Mouse (Mus musculus) heart, embryonic 11.5 days (tissue): ENCODE results near the gene Olfr229. TPM values are rescaled to one million over a fixed set of nuclear protein-coding genes. Genes with fewer than 3 reads are reported as not detected.
"Not testable (repeated sequence)": the region's sequence is repeated elsewhere in the genome, so short reads cannot be mapped to it uniquely, and the experiment has no call there.

ENCODE experiments used
- ATAC-seq: fragments of 200-750 bp; cut with Nextera tagmentation; replicated peaks from 2 replicates; pipeline ENCODE4 v1.8.0; 2017; ENCODE audit warnings: moderate library complexity; ENCODE audit not compliant: insufficient number of reproducible peaks, low FRiP score, low TSS enrichment
- H3K27ac ChIP-seq: fragments of 300-500 bp; sonication (generic); 2 replicates; pipeline ENCODE4 v1.5.1; 2014; ENCODE audit warnings: mild to moderate bottlenecking, low read depth, low read length
- H3K27me3 ChIP-seq: fragments of 300-500 bp; sonication (generic); 2 replicates; pipeline ENCODE4 v1.6.1; 2014; ENCODE audit warnings: mild to moderate bottlenecking, low read length, mixed read lengths; ENCODE audit not compliant: control insufficient read depth, insufficient read depth
- H3K36me3 ChIP-seq: fragments of 300-500 bp; sonication (generic); 2 replicates; pipeline ENCODE4 v1.6.1; 2014; ENCODE audit warnings: mild to moderate bottlenecking, low read length, moderate library complexity, mixed read lengths; ENCODE audit not compliant: control insufficient read depth, insufficient read depth
- H3K4me1 ChIP-seq: fragments of 300-500 bp; sonication (generic); 2 replicates; pipeline ENCODE4 v1.6.1; 2014; ENCODE audit warnings: low read length; ENCODE audit not compliant: control insufficient read depth, insufficient read depth
- H3K4me2 ChIP-seq: fragments of 300-500 bp; sonication (generic); 2 replicates; pipeline ENCODE4 v1.6.1; 2014; ENCODE audit warnings: mild to moderate bottlenecking, moderate library complexity
- H3K4me3 ChIP-seq: fragments of 300-500 bp; sonication (generic); 2 replicates; pipeline ENCODE4 v1.5.1; 2014; ENCODE audit warnings: low read depth, low read length
- H3K9ac ChIP-seq: fragments of 300-500 bp; sonication (generic); 2 replicates; pipeline ENCODE4 v1.6.1; 2014; ENCODE audit warnings: mild to moderate bottlenecking, low read depth, low read length, moderate library complexity
- H3K9me3 ChIP-seq: fragments of 300-500 bp; sonication (generic); replicated peaks from 2 replicates; pipeline ENCODE4 v1.6.1; 2016; ENCODE audit warnings: low read length; ENCODE audit not compliant: control insufficient read depth
- WGBS: fragments of 180-500 bp; shearing (Covaris S2); extraction: QIAGEN DNeasy Blood & Tissue Kit; methylation state at CpG from one replicate; pipeline ENCODE4 v1.1.7; 2014; ENCODE audit not compliant: insufficient replicate concordance; 5-methylcytosine and 5-hydroxymethylcytosine counted together
- polyA plus RNA-seq: library from polyadenylated mRNA; unstranded; fragments of >200 nt; fragmentation: Nextera tagmentation; extraction: Ambion mirVana; gene quantifications from 2 replicates; pipeline ENCODE4 v1.2.1, GENCODE M21; 2014

Gene Olfr229
- polyA plus RNA-seq, 1 experiment from 2014 or later = not detected

DNA sequence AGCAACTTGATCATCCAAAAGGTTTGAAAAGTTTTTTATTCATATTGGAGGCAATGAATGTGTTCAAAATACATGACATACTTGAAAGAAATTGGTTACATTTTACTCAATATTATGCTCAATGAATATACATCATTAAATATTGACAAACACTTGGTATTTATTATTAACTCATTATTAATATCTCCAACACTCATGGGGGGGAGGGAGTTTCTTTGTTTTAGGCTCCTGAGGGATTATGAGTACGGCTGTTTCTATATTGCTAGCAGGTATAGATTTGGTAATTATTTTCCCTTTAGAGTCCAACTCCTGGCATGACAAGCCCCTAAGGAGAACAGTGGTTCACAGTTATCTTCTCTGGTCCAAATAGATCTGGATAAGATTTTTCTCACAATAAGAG lies 30.1 kb downstream of the Olfr229 start, which contains the start of gene Olfr974:
Gene Olfr974, plus strand, starts transcription at position 301 of the 400 bp plus-strand sequence.
- Histone ChIP-seq H3K9me3 (no peaks in the 10 kb centered on the region), H3K9ac (no peak within 1 kb of the TSS), H3K4me3 (no peak within 1 kb of the TSS), H3K4me2 (no peak within 1 kb of the TSS), H3K4me1 (no peaks in the 10 kb centered on the region), H3K27ac (no peak within 1 kb of the TSS), H3K36me3 (no peaks in the 10 kb centered on the region), H3K27me3 (no peaks in the 10 kb centered on the region)
- 86% methylated on average over 1 of the region's 1 CpGs for WGBS
- no peak for ATAC-seq

DNA sequence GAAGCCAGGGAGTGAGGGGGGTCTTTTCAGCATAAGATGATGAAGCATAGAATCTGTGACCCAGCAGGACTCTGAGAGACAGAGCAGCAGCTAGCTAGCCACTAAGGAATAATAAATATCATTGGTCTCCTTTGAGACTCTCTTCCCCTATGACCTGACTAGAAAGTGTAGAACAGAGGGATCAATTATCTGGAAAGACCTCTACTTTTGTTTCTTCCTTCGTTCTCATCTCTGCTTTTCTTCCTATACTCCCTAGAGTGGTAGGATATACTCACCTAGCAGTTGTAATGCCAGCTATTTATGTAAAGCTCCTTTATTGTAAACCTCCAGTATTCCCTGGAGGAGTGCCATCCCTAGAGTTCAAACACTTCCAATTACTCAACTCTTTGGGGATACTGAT lies 44.8 kb downstream of the Olfr229 start, which contains the start of gene Olfr975:
Gene Olfr975, minus strand, starts transcription at position 101 of the 400 bp plus-strand sequence.
- no peaks in the 10 kb centered on the region for H3K27me3 ChIP-seq
- 48% methylated on average over 1 of the region's 1 CpGs for WGBS
- H3K4me3 ChIP-seq = no peak within 1 kb of the TSS
- no peaks in the 10 kb centered on the region for H3K9me3 ChIP-seq
- no peak within 1 kb of the TSS for H3K9ac ChIP-seq
- ATAC-seq = no peak
- no peak within 1 kb of the TSS for H3K27ac ChIP-seq
- no peak within 1 kb of the TSS for H3K4me2 ChIP-seq
- H3K36me3 ChIP-seq = no peaks in the 10 kb centered on the region
- H3K4me1 ChIP-seq = no peaks in the 10 kb centered on the region

DNA sequence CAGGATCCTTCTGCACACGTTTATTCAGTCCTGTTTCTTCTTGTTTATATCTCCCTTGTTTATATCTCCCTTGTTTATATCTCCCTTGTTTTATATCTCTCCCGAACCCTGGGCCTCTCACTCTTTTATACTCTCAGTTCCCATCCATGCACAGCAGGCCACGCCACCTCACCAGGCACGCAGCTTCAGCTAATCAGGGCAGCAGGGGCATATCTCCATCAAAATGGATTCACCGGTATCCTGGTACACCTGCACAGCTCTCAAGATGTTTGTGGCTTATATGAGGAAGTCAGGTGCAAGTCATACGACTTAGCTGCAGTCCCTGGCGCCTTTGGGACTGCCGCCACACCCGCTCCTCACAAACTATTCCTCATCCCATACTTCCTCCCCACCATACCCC lies 53.9 kb downstream of the Olfr229 start, which contains the start of gene Olfr976:
Gene Olfr976, minus strand, starts transcription at position 101 of the 400 bp plus-strand sequence.
- 70% methylated on average over 6 of the region's 9 CpGs for WGBS

More for the DNA sequence above, 53.9 kb downstream of the Olfr229 start, which contains the start of gene Olfr976:
- not testable (repeated sequence) for ATAC-seq, H3K9me3 ChIP-seq, H3K4me3 ChIP-seq, H3K27me3 ChIP-seq, H3K4me1 ChIP-seq, H3K9ac ChIP-seq, H3K4me2 ChIP-seq, H3K36me3 ChIP-seq, H3K27ac ChIP-seq

Other genes with a start within 250 kb of the Olfr229 start
- gene Olfr963, start 240.1 kb upstream of the Olfr229 start, polyA plus RNA-seq = not detected in 2 replicates
- not detected in 2 replicates for gene Olfr149, start 200.2 kb upstream of the Olfr229 start, polyA plus RNA-seq
- not detected in 2 replicates for gene Olfr965, start 196.0 kb upstream of the Olfr229 start, polyA plus RNA-seq
- gene Olfr150, start 176.4 kb upstream of the Olfr229 start, polyA plus RNA-seq = not detected in 2 replicates
- not detected in 2 replicates for gene Olfr967, start 161.1 kb upstream of the Olfr229 start, polyA plus RNA-seq
- not detected in 2 replicates for gene Olfr968, start 124.1 kb upstream of the Olfr229 start, polyA plus RNA-seq
- not detected in 2 replicates for gene Olfr969, start 116.4 kb upstream of the Olfr229 start, polyA plus RNA-seq
- not detected in 2 replicates for gene Olfr970, start 98.5 kb upstream of the Olfr229 start, polyA plus RNA-seq
- gene Olfr971, start 70.5 kb upstream of the Olfr229 start, polyA plus RNA-seq = not detected in 2 replicates
- not detected in 2 replicates for gene Olfr972, start 40.9 kb upstream of the Olfr229 start, polyA plus RNA-seq
- gene Olfr974, start 30.2 kb downstream of the Olfr229 start, polyA plus RNA-seq = not detected in 2 replicates
- not detected in 2 replicates for gene Olfr975, start 44.7 kb downstream of the Olfr229 start, polyA plus RNA-seq
- gene Olfr976, start 53.8 kb downstream of the Olfr229 start, polyA plus RNA-seq = not detected in 2 replicates
- gene Olfr978, start 84.8 kb downstream of the Olfr229 start, polyA plus RNA-seq = not detected in 2 replicates
- not detected in 2 replicates for gene Olfr979, start 96.1 kb downstream of the Olfr229 start, polyA plus RNA-seq
- not detected in 2 replicates for gene Olfr980, start 102.2 kb downstream of the Olfr229 start, polyA plus RNA-seq
- gene Olfr981, start 114.1 kb downstream of the Olfr229 start, polyA plus RNA-seq = not detected in 2 replicates
- gene Olfr982, start 166.5 kb downstream of the Olfr229 start, polyA plus RNA-seq = not detected in 2 replicates
- gene Olfr983, start 186.3 kb downstream of the Olfr229 start, polyA plus RNA-seq = not detected in 2 replicates
- not detected in 2 replicates for gene Olfr984, start 206.9 kb downstream of the Olfr229 start, polyA plus RNA-seq
- not detected in 2 replicates for gene Olfr985, start 222.8 kb downstream of the Olfr229 start, polyA plus RNA-seq
- not detected in 2 replicates for gene Tmem225, start 240.8 kb downstream of the Olfr229 start, polyA plus RNA-seq